Mouse (Mus musculus) neural tube, embryonic 10.5 days (tissue): ENCODE results near the gene Btbd8.

Experiments
- DNase-seq: peaks from one replicate; pipeline ENCODE4 v3.0.0-alpha.2; 2017; ENCODE audit warnings: low spot score; ENCODE audit errors: extremely low spot score

Btbd8 gene

GRCm38 (mm10) chr5:107515453-107515852, 77.7 kb downstream of the Btbd8 start:
- no peak for DNase-seq

GRCm38 (mm10) chr5:107516087-107516486, 78.3 kb downstream of the Btbd8 start:
- no peak for DNase-seq

- DNase-seq: no peak
Measured at GRCm38 (mm10) chr5:107518602-107519001, 80.8 kb downstream of the Btbd8 start.

GRCm38 (mm10) chr5:107521386-107521785, 83.6 kb downstream of the Btbd8 start:
- no peak for DNase-seq

- DNase-seq: no peak
Measured at GRCm38 (mm10) chr5:107521897-107522296, 84.1 kb downstream of the Btbd8 start.

GRCm38 (mm10) chr5:107524281-107524680, 86.5 kb downstream of the Btbd8 start:
- DNase-seq: no peak

- no peak for DNase-seq
Measured at GRCm38 (mm10) chr5:107528856-107529255, 91.1 kb downstream of the Btbd8 start.

DNA sequence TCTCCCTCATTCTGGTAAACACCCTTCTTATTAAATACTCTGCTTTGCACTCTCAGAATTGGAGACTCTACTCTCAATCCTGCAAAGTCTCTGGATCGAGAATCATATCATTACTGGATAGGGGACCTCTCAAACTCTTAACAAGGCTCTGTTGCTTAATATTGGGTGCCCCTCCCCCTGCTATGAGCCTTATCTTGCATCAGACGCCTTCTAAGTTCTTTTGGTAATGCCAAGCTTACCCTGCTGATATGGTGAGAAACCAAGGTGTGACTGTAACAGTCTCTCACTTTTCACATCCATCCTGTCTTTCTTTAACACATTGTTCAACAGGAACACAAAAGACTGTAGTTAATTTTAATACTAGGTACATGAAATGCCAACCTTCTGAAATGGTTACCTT, 95.8 kb downstream of the Btbd8 start:
- no peak for DNase-seq

DNA sequence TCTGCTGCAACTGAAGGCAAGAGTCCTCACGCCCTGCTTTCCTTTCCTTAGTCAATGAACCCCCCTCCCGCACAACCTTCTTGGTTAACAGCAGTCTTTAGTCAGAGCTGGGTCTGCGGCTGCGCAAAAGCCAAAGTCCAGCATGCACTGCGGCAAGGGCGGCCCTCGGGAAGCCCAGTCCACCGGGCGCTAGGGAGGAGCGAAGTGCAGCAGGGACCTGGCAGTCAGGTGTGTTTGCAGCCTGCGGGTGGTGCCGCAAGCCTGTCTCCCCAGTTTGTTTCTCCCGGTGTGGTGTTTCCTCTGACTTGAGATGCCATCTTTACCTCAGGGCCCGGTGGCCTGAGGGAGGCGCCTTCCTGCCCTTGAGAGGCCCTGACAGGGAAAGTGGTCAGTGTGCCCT, 96.8 kb downstream of the Btbd8 start, which contains the start of gene 1700028K03Rik:
1700028K03Rik (plus strand) TSS at position 129 of the 400 bp plus-strand sequence.
- no peak for DNase-seq

GRCm38 (mm10) chr5:107541696-107542095, 103.9 kb downstream of the Btbd8 start:
- DNase-seq: no peak

- DNase-seq: no peak
Measured at GRCm38 (mm10) chr5:107545927-107546326, 108.1 kb downstream of the Btbd8 start.

DNA sequence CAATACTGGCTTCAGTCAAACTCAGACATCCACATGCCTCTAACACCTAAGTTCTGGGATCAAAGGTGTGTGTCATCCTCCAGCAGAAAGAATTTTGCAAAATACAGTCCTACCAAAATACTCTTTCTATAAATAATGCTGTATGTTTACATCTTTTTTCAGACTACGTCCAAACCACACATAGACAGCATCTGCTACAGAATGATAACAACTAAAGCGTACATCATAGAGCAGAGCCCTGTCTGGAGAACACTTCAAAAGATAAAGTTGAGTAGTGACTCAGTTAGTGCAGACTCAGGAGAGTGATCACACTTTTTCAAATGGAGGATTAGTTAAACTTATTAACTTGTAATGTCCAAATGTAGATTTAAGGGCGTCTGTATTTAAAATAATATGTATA, 110.2 kb downstream of the Btbd8 start:
- DNase-seq: no peak

DNA sequence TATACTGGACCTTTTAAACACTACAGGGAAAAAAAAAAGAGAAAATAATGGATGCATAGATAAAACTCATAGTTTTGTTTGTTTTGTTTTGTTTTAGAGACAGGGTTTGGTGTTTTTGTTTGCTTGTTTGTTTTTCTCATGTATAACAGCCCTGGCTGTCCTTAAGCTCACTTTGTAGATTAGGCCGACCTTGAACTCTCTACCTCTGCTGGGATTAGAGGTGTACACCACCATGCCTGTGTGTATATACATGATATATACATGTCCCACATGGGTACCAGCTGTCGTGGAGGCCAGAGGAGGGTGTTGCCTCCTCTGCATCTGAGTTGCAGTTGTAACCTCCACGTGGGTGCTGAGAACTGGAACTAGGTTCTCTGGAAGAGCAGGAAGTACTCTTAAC, 110.6 kb downstream of the Btbd8 start:
- no peak for DNase-seq

DNA sequence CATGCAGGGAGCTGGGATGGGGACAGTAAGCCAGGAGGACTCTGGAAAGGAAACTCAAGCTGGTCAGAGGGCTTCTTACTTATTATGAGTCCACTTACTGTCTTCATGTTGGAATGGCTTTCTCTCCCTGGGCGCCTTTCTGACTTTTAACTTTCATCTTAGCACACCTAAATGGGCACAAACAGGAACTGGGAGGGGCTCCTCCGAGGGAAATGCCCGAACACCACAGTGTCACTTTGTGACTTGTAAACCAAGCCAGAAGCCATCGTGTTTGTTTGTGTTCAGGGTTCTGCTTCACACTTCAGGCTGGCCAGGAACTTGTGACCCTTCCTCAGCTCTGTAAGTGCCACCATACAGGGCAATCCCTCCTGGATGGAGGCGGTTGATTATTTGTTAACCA, 116.5 kb downstream of the Btbd8 start:
- no peak for DNase-seq

GRCm38 (mm10) chr5:107556969-107557368, 119.2 kb downstream of the Btbd8 start:
- no peak for DNase-seq
